Mouse (Mus musculus) midbrain, embryonic 11.5 days (tissue): Measurements from ENCODE around the gene Arhgap18. TPM values are rescaled to one million over a fixed set of nuclear protein-coding genes. Genes with fewer than 3 reads are reported as not detected.

ENCODE experiments used
- ATAC-seq: fragments of 200-750 bp; cut with Nextera tagmentation; 2 replicates; pipeline ENCODE4 v1.8.0; 2017; ENCODE audit warnings: moderate TSS enrichment, moderate library complexity; ENCODE audit not compliant: low FRiP score
- DNase-seq: peaks from one replicate; pipeline ENCODE4 v3.0.0; 2015; ENCODE audit warnings: low spot score; ENCODE audit errors: missing footprints
- H3K27ac ChIP-seq: fragments of 300-500 bp; sonication (generic); 2 replicates; pipeline ENCODE4 v1.5.1; 2014; ENCODE audit warnings: low read depth, low read length
- H3K27me3 ChIP-seq: fragments of 300-500 bp; sonication (generic); 2 replicates; pipeline ENCODE4 v1.6.1; 2014; ENCODE audit warnings: mild to moderate bottlenecking, low read length, moderate library complexity, mixed read lengths; ENCODE audit not compliant: control insufficient read depth, insufficient read depth
- H3K36me3 ChIP-seq: fragments of 300-500 bp; sonication (generic); 2 replicates; pipeline ENCODE4 v1.6.1; 2014; ENCODE audit warnings: mild to moderate bottlenecking, low read length, moderate library complexity, mixed read lengths; ENCODE audit not compliant: control insufficient read depth, insufficient read depth
- H3K4me1 ChIP-seq: fragments of 300-500 bp; sonication (generic); 2 replicates; pipeline ENCODE4 v1.6.1; 2014; ENCODE audit warnings: low read length; ENCODE audit not compliant: control insufficient read depth, insufficient read depth
- H3K4me2 ChIP-seq: fragments of 300-500 bp; sonication (generic); 2 replicates; pipeline ENCODE4 v1.6.1; 2014; ENCODE audit warnings: mild to moderate bottlenecking, moderate library complexity
- H3K4me3 ChIP-seq: fragments of 300-500 bp; sonication (generic); 2 replicates; pipeline ENCODE4 v1.5.1; 2014; ENCODE audit warnings: low read depth, low read length
- H3K9ac ChIP-seq: fragments of 300-500 bp; sonication (generic); 2 replicates; pipeline ENCODE4 v1.6.1; 2014; ENCODE audit warnings: low read length
- H3K9me3 ChIP-seq: fragments of 300-500 bp; sonication (generic); 2 replicates; pipeline ENCODE4 v1.6.1; 2016; ENCODE audit warnings: low read length; ENCODE audit not compliant: control insufficient read depth
- WGBS: fragments of 180-500 bp; shearing (Covaris S2); extraction: QIAGEN DNeasy Blood & Tissue Kit; methylation state at CpG from one replicate; pipeline ENCODE4 v1.1.7; 2014; 5-methylcytosine and 5-hydroxymethylcytosine counted together
- polyA plus RNA-seq: library from polyadenylated mRNA; unstranded; fragments of >200 nt; fragmentation: Nextera tagmentation; extraction: Ambion mirVana; gene quantifications from 2 replicates; pipeline ENCODE4 v1.2.1, GENCODE M21; 2014

The Arhgap18 gene
- polyA plus RNA-seq: 14.3 and 14.9 TPM in 2 replicates

GRCm38 (mm10) chr10:26752929-26753567 lies at the start of gene Arhgap18:
Gene Arhgap18, plus strand, starts transcription at chr10:26753421.
- Histone ChIP-seq H3K27me3 (no peaks in the 10 kb centered on the region), H3K4me2 (0 out of 2 replicates have a peak within 1 kb of the TSS, but pooled peaks have one; percentile 3), H3K9ac (peak within 1 kb of the TSS; percentile 40; the same call in 1 of the 2 replicates), H3K4me1 (peaks cover 4% of the 10 kb centered on the region; the same call in 1 of the 2 replicates), H3K27ac (peak within 1 kb of the TSS; percentile 40), H3K4me3 (no peak within 1 kb of the TSS), H3K36me3 (no peaks in the 10 kb centered on the region), H3K9me3 (no peaks in the 10 kb centered on the region)
- ATAC-seq: peak; percentile 54
- 81% methylated on average over 11 of the region's 11 CpGs for WGBS
- peak; percentile 91 for DNase-seq

DNA sequence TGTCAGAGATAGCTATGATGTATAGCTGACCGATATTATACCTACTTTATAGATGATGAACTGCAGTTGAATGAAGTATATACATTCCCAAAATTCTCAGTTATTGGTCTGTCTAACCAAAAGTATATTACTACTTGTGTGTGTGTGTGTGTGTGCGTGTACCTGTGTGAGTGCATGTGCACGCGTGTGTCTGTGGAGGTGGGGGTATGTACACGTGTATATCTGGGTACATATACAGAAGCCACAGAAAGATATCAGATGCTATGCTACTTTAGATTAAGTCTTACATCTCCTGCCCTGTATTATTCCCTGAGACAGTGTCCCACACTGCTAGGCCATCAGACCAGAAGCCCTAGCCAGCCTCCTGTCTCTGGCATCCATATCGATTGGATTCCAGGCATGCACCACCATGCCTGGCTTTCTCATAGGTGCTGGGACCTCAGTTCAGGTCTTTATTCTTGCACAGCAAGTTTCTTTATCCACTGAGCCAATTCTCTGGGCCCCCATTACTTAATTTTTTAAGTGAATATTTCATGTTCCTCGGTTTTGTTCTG lies 42.7 kb upstream of the Arhgap18 start:
- H3K4me1 ChIP-seq: no peaks in the 10 kb centered on the region
- peak; percentile 28; the same call in 1 of the 2 replicates for ATAC-seq
- no peaks in the 10 kb centered on the region for H3K27me3 ChIP-seq
- H3K27ac ChIP-seq: no peak overlapping the region
- DNase-seq: no peak
- no peak overlapping the region for H3K4me3 ChIP-seq
- no peak overlapping the region for H3K4me2 ChIP-seq
- whole genome bisulfite sequencing: 92% methylated on average over 7 of the region's 7 CpGs
- H3K36me3 ChIP-seq: no peaks in the 10 kb centered on the region
- H3K9me3 ChIP-seq: no peaks in the 10 kb centered on the region
- H3K9ac ChIP-seq: peak overlapping the region; percentile 31

- Histone ChIP-seq H3K4me2 (no peak overlapping the region), H3K36me3 (no peaks in the 10 kb centered on the region), H3K4me3 (no peak overlapping the region), H3K9ac (peak overlapping the region; percentile 31), H3K27ac (no peak overlapping the region), H3K4me1 (no peaks in the 10 kb centered on the region), H3K27me3 (no peaks in the 10 kb centered on the region), H3K9me3 (no peaks in the 10 kb centered on the region)
- WGBS: 12% methylated on average over 3 of the region's 3 CpGs
- ATAC-seq: 0 out of 2 replicates have a peak, but pooled peaks have one; percentile 51
- peak; percentile 89 for DNase-seq
These were observed 42.2 kb upstream of the Arhgap18 start for GRCm38 (mm10) chr10:26711068-26711467.

GRCm38 (mm10) chr10:26713986-26714385 lies 39.2 kb upstream of the Arhgap18 start:
- H3K36me3 ChIP-seq: no peaks in the 10 kb centered on the region
- H3K27ac ChIP-seq: no peak overlapping the region
- H3K9ac ChIP-seq: no peak overlapping the region
- H3K4me3 ChIP-seq: no peak overlapping the region
- H3K9me3 ChIP-seq: no peaks in the 10 kb centered on the region
- WGBS: 53% methylated on average over 3 of the region's 3 CpGs
- H3K4me2 ChIP-seq: no peak overlapping the region
- no peak for DNase-seq
- no peaks in the 10 kb centered on the region for H3K4me1 ChIP-seq
- H3K27me3 ChIP-seq: no peaks in the 10 kb centered on the region
- ATAC-seq: no peak

DNA sequence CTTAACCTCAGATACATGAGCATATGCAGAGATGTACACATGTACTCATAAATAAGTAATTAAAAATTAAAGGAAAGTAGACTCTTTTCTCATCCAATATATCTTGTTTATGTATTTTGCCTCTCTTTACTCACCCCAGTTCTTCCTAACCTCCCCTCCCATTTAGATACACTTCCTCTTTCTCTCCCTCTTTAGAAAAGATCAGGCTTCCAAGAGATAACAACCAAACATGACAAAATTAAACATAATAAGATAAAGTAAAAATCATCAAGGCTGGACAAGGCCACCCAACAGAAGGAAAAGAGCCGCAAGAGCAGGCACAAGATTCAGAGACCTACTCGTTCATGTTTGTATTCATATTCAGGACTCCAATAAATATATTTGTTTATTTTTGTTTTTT lies 28.5 kb upstream of the Arhgap18 start:
- 91% methylated on average over 2 of the region's 2 CpGs for WGBS

GRCm38 (mm10) chr10:26725255-26725654 lies 28.0 kb upstream of the Arhgap18 start:
- H3K36me3 ChIP-seq: no peaks in the 10 kb centered on the region
- WGBS: 90% methylated on average over 3 of the region's 3 CpGs
- no peaks in the 10 kb centered on the region for H3K4me1 ChIP-seq
- H3K27ac ChIP-seq: no peak overlapping the region
- H3K9ac ChIP-seq: no peak overlapping the region
- ATAC-seq (no peak), DNase-seq (no peak)
- H3K9me3 ChIP-seq: no peaks in the 10 kb centered on the region
- no peak overlapping the region for H3K4me3 ChIP-seq
- H3K4me2 ChIP-seq: no peak overlapping the region
- no peaks in the 10 kb centered on the region for H3K27me3 ChIP-seq

More for the DNA sequence above, 28.5 kb upstream of the Arhgap18 start:
- no peak for DNase-seq
- Histone ChIP-seq H3K4me1 (no peaks in the 10 kb centered on the region), H3K4me3 (no peak overlapping the region), H3K36me3 (no peaks in the 10 kb centered on the region), H3K27me3 (no peaks in the 10 kb centered on the region), H3K27ac (no peak overlapping the region), H3K9ac (no peak overlapping the region), H3K9me3 (no peaks in the 10 kb centered on the region), H3K4me2 (no peak overlapping the region)
- no peak for ATAC-seq

DNA sequence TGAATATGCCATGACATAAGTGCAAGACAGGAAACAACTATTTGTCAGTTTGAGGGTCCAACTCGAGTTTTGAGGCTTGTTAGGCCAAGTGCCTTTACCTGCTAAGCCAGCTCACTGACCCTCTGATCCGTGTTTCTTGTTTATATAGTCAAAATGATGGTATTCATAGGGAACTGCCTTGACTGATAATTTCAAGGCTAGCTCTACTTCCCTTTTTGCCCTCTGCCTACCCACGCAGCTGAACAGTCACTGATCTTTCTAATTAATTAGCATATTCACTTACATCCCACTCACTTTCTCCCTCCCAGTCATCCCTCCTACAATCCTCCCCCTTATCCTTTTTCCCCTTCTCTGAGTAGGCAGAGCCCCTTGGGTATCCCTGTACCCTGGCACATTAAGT lies 2.4 kb upstream of the Arhgap18 start:
- peaks cover 4% of the 10 kb centered on the region; the same call in 1 of the 2 replicates for H3K4me1 ChIP-seq
- DNase-seq (no peak), ATAC-seq (no peak)
- H3K9ac ChIP-seq: no peak overlapping the region
- H3K4me2 ChIP-seq: no peak overlapping the region
- H3K36me3 ChIP-seq: no peaks in the 10 kb centered on the region
- no peak overlapping the region for H3K27ac ChIP-seq
- no peaks in the 10 kb centered on the region for H3K27me3 ChIP-seq
- no peaks in the 10 kb centered on the region for H3K9me3 ChIP-seq
- no peak overlapping the region for H3K4me3 ChIP-seq
- 76% methylated on average over 3 of the region's 3 CpGs for WGBS

- H3K4me1 ChIP-seq: peaks cover 4% of the 10 kb centered on the region; the same call in 1 of the 2 replicates
- H3K27me3 ChIP-seq: no peaks in the 10 kb centered on the region
- H3K9me3 ChIP-seq: no peaks in the 10 kb centered on the region
- WGBS: 41% methylated on average over 16 of the region's 16 CpGs
- 0 out of 2 replicates have a peak overlapping the region, but pooled peaks have one; percentile 3 for H3K4me2 ChIP-seq
- DNase-seq (peak; percentile 93), ATAC-seq (peak; percentile 91)
- H3K36me3 ChIP-seq: no peaks in the 10 kb centered on the region
- no peak overlapping the region for H3K4me3 ChIP-seq
- H3K9ac ChIP-seq: peak overlapping the region; percentile 40; the same call in 1 of the 2 replicates
- peak overlapping the region; percentile 40 for H3K27ac ChIP-seq
These were observed 925 bp upstream of the Arhgap18 start for GRCm38 (mm10) chr10:26752064-26752928.
